Mouse (Mus musculus): ENCODE data around the gene Rcor2. TPM values are rescaled to one million over a fixed set of nuclear protein-coding genes. Genes with fewer than 3 reads are reported as not detected.

The Rcor2 gene
- polyA plus RNA-seq, 1 experiment from 2014 or later, result 8.4 TPM

- Histone ChIP-seq H3K4me2 (replicated peaks; ENCODE audit: low read depth, low read length) (no peak overlapping the region), H3K27me3 (ENCODE audit: control insufficient read depth, insufficient read depth, low read length) (no peaks in the 10 kb centered on the region), H3K27ac (ENCODE audit: low read length) (no peak overlapping the region), H3K9me3 (ENCODE audit: control insufficient read depth, low read depth, low read length) (no peaks in the 10 kb centered on the region), H3K36me3 (ENCODE audit: control insufficient read depth, insufficient read depth, low read length) (no peaks in the 10 kb centered on the region), H3K4me1 (ENCODE audit: control insufficient read depth, insufficient read depth, low read length) (peaks cover 28% of the 10 kb centered on the region), H3K9ac (replicated peaks; ENCODE audit: low read depth, low read length) (no peak overlapping the region), H3K4me3 (ENCODE audit: low read depth, low read length) (no peak overlapping the region)
- 77% methylated on average over 8 of the region's 8 CpGs for WGBS
- ATAC-seq (ENCODE audit: insufficient number of reproducible peaks, insufficient read depth, low FRiP score, low read depth), result no peak
These were observed 48.0 kb downstream of the Rcor2 start for GRCm38 (mm10) chr19:7314976-7315586.

- Histone ChIP-seq H3K27me3 (ENCODE audit: control insufficient read depth, insufficient read depth, low read length) (no peaks in the 10 kb centered on the region), H3K36me3 (ENCODE audit: control insufficient read depth, insufficient read depth, low read length) (no peaks in the 10 kb centered on the region), H3K4me2 (replicated peaks; ENCODE audit: low read depth, low read length) (no peak overlapping the region), H3K27ac (ENCODE audit: low read length) (no peak overlapping the region), H3K9me3 (ENCODE audit: control insufficient read depth, low read depth, low read length) (no peaks in the 10 kb centered on the region), H3K4me3 (ENCODE audit: low read depth, low read length) (no peak overlapping the region), H3K4me1 (ENCODE audit: control insufficient read depth, insufficient read depth, low read length) (peaks cover 23% of the 10 kb centered on the region), H3K9ac (replicated peaks; ENCODE audit: low read depth, low read length) (no peak overlapping the region)
- no peak for ATAC-seq (ENCODE audit: insufficient number of reproducible peaks, insufficient read depth, low FRiP score, low read depth)
- WGBS, result 90% methylated on average over 4 of the region's 4 CpGs
These were observed 48.5 kb downstream of the Rcor2 start for GRCm38 (mm10) chr19:7315587-7315984.

GRCm38 (mm10) chr19:7316822-7317221 is 49.7 kb downstream of the Rcor2 start:
- H3K27me3 ChIP-seq (ENCODE audit: control insufficient read depth, insufficient read depth, low read length), result no peaks in the 10 kb centered on the region
- H3K9me3 ChIP-seq (ENCODE audit: control insufficient read depth, low read depth, low read length), result no peaks in the 10 kb centered on the region
- peaks cover 13% of the 10 kb centered on the region; the same call in 1 of the 2 replicates for H3K4me1 ChIP-seq (ENCODE audit: control insufficient read depth, insufficient read depth, low read length)
- H3K4me2 ChIP-seq (replicated peaks; ENCODE audit: low read depth, low read length), result no peak overlapping the region
- ATAC-seq (ENCODE audit: insufficient number of reproducible peaks, insufficient read depth, low FRiP score, low read depth), result no peak
- H3K9ac ChIP-seq (replicated peaks; ENCODE audit: low read depth, low read length), result no peak overlapping the region
- WGBS, result 68% methylated on average over 4 of the region's 4 CpGs
- no peak overlapping the region for H3K27ac ChIP-seq (ENCODE audit: low read length)
- H3K36me3 ChIP-seq (ENCODE audit: control insufficient read depth, insufficient read depth, low read length), result no peaks in the 10 kb centered on the region
- H3K4me3 ChIP-seq (ENCODE audit: low read depth, low read length), result no peak overlapping the region

- Histone ChIP-seq H3K4me3 (ENCODE audit: low read depth, low read length) (no peak overlapping the region), H3K27me3 (ENCODE audit: control insufficient read depth, insufficient read depth, low read length) (no peaks in the 10 kb centered on the region), H3K4me2 (replicated peaks; ENCODE audit: low read depth, low read length) (no peak overlapping the region), H3K9ac (replicated peaks; ENCODE audit: low read depth, low read length) (no peak overlapping the region), H3K36me3 (ENCODE audit: control insufficient read depth, insufficient read depth, low read length) (no peaks in the 10 kb centered on the region), H3K4me1 (ENCODE audit: control insufficient read depth, insufficient read depth, low read length) (0 out of 2 replicates have a peak, but pooled peaks cover 10% of the 10 kb centered on the region), H3K9me3 (ENCODE audit: control insufficient read depth, low read depth, low read length) (no peaks in the 10 kb centered on the region), H3K27ac (ENCODE audit: low read length) (no peak overlapping the region)
- ATAC-seq (ENCODE audit: insufficient number of reproducible peaks, insufficient read depth, low FRiP score, low read depth), result no peak
- WGBS, result 88% methylated on average over 4 of the region's 4 CpGs
These were observed 50.6 kb downstream of the Rcor2 start for GRCm38 (mm10) chr19:7317716-7318115.

- Histone ChIP-seq H3K4me1 (ENCODE audit: control insufficient read depth, insufficient read depth, low read length) (0 out of 2 replicates have a peak, but pooled peaks cover under 1% of the 10 kb centered on the region), H3K27ac (ENCODE audit: low read length) (no peak overlapping the region), H3K36me3 (ENCODE audit: control insufficient read depth, insufficient read depth, low read length) (no peaks in the 10 kb centered on the region), H3K27me3 (ENCODE audit: control insufficient read depth, insufficient read depth, low read length) (no peaks in the 10 kb centered on the region), H3K9me3 (ENCODE audit: control insufficient read depth, low read depth, low read length) (no peaks in the 10 kb centered on the region), H3K4me2 (replicated peaks; ENCODE audit: low read depth, low read length) (no peak overlapping the region), H3K4me3 (ENCODE audit: low read depth, low read length) (no peak overlapping the region), H3K9ac (replicated peaks; ENCODE audit: low read depth, low read length) (no peak overlapping the region)
- no peak for ATAC-seq (ENCODE audit: insufficient number of reproducible peaks, insufficient read depth, low FRiP score, low read depth)
- WGBS, result 66% methylated on average over 2 of the region's 2 CpGs
These were observed 53.1 kb downstream of the Rcor2 start for GRCm38 (mm10) chr19:7320181-7320580.

GRCm38 (mm10) chr19:7321391-7321790 is 54.3 kb downstream of the Rcor2 start:
- Histone ChIP-seq H3K27me3 (ENCODE audit: control insufficient read depth, insufficient read depth, low read length) (no peaks in the 10 kb centered on the region), H3K27ac (ENCODE audit: low read length) (no peak overlapping the region), H3K36me3 (ENCODE audit: control insufficient read depth, insufficient read depth, low read length) (no peaks in the 10 kb centered on the region; the same call in 1 of the 2 replicates), H3K9me3 (ENCODE audit: control insufficient read depth, low read depth, low read length) (no peaks in the 10 kb centered on the region), H3K9ac (replicated peaks; ENCODE audit: low read depth, low read length) (no peak overlapping the region), H3K4me1 (ENCODE audit: control insufficient read depth, insufficient read depth, low read length) (no peaks in the 10 kb centered on the region), H3K4me2 (replicated peaks; ENCODE audit: low read depth, low read length) (no peak overlapping the region), H3K4me3 (ENCODE audit: low read depth, low read length) (no peak overlapping the region)
- no peak for ATAC-seq (ENCODE audit: insufficient number of reproducible peaks, insufficient read depth, low FRiP score, low read depth)
- 84% methylated on average over 3 of the region's 3 CpGs for WGBS

Other genes with a start within 250 kb of the Rcor2 start
- gene Fermt3, start 247.9 kb upstream of the Rcor2 start, polyA plus RNA-seq (2014; fragmentation: Nextera tagmentation; extraction: Ambion mirVana), result 8.2 and 8.3 TPM in 2 replicates
- 201 and 210 TPM in 2 replicates for gene Stip1, start 227.4 kb upstream of the Rcor2 start, polyA plus RNA-seq (2014; fragmentation: Nextera tagmentation; extraction: Ambion mirVana)
- 7.7 and 8.3 TPM in 2 replicates for gene Macrod1, start 210.5 kb upstream of the Rcor2 start, polyA plus RNA-seq (2014; fragmentation: Nextera tagmentation; extraction: Ambion mirVana)
- 7.4 and 9.2 TPM in 2 replicates for gene Flrt1, start 161.6 kb upstream of the Rcor2 start, polyA plus RNA-seq (2014; fragmentation: Nextera tagmentation; extraction: Ambion mirVana)
- 222 and 238 TPM in 2 replicates for gene Otub1, start 61.0 kb upstream of the Rcor2 start, polyA plus RNA-seq (2014; fragmentation: Nextera tagmentation; extraction: Ambion mirVana)
- gene Cox8a, start 49.7 kb upstream of the Rcor2 start, polyA plus RNA-seq (2014; fragmentation: Nextera tagmentation; extraction: Ambion mirVana), result 1,044 and 1,144 TPM in 2 replicates
- 59.4 and 59.6 TPM in 2 replicates for gene Naa40, start 26.1 kb upstream of the Rcor2 start, polyA plus RNA-seq (2014; fragmentation: Nextera tagmentation; extraction: Ambion mirVana)
- 54.4 and 63.4 TPM in 2 replicates for gene Mark2, start 74.5 kb downstream of the Rcor2 start, polyA plus RNA-seq (2014; fragmentation: Nextera tagmentation; extraction: Ambion mirVana)
- 25.2 and 29.9 TPM in 2 replicates for gene Spindoc, start 115.7 kb downstream of the Rcor2 start, polyA plus RNA-seq (2014; fragmentation: Nextera tagmentation; extraction: Ambion mirVana)
- 13.8 TPM in 2 replicates for gene 2700081O15Rik, start 150.3 kb downstream of the Rcor2 start, polyA plus RNA-seq (2014; fragmentation: Nextera tagmentation; extraction: Ambion mirVana)
- 126 and 130 TPM in 2 replicates for gene Rtn3, start 216.0 kb downstream of the Rcor2 start, polyA plus RNA-seq (2014; fragmentation: Nextera tagmentation; extraction: Ambion mirVana)
- gene Atl3, start 226.7 kb downstream of the Rcor2 start, polyA plus RNA-seq (2014; fragmentation: Nextera tagmentation; extraction: Ambion mirVana), result 18.6 and 21.0 TPM in 2 replicates

Data from stomach, embryonic 14.5 days (tissue).